Mouse (Mus musculus) retina, adult 2 months (tissue): Measurements from ENCODE around the gene Thap7.

Source experiments
- DNase-seq: peaks from one replicate; pipeline ENCODE4 v3.0.0-alpha.2; 2012; ENCODE audit warnings: low read depth, low spot score

Thap7 gene

DNA sequence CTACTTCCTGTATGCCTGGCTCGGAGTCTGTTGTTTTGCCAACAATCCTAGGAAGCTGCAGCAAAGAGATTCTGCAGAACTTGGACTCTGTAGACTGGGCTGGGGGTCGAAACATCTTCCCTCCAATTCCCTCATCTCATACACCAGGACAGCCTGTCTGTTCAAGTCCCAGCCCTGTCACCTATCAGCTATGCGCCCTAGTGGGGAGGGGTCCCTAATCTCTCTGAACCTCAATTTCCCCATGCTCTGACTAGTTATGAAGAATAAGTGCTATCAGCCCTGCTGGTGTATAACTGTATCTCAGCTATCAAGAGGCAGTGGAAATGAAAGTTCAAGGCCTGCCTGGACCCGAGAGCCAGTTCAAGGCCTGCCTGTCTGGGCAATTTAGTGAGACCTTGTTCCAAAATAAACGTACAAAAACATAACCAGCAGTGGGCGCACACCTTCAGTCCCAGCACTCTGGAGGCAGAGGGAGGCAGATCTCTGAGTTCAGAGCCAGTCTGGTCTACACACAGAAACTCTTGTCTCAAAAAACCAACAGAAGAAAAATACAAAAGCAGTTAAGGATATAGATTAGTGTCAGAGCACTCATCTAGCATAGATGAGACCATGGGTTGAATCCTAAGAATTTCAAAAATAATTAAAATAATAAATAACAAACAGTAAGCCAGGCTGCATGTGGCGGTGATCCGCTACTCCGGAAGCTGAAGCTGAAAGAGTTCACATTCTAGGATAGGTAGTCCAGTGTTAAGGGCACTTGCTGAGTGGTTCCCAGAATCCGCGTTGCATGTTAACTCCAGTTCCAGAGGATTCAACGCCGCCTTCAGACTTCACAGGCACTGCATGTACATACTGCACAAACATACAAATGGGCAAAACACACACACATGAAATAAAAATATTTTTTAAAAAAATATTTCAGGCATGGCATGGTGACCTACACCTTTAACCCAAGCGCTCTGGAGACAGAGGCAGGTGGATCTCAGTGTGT is 42.2 kb downstream of the Thap7 start:
- no peak for DNase-seq

DNA sequence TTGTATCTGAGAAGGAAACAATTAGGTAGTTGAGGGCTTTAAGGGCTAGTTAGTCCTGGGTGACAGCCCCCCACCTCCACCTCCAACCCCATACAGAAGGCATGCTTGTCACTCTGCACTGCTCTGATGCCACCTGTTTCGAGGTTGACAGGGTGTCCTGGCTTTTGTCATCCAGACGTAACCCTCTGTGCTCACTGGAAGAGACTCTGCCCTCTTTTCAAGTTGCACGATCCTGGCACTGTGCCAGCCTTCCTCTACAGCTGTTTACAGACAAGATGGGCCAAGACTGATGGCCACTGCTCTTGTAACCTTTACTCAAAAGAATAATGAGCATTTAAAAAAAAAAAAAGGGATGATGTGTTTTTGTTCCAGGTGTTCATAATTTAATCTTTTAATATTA is 44.4 kb downstream of the Thap7 start:
- DNase-seq: no peak

DNA sequence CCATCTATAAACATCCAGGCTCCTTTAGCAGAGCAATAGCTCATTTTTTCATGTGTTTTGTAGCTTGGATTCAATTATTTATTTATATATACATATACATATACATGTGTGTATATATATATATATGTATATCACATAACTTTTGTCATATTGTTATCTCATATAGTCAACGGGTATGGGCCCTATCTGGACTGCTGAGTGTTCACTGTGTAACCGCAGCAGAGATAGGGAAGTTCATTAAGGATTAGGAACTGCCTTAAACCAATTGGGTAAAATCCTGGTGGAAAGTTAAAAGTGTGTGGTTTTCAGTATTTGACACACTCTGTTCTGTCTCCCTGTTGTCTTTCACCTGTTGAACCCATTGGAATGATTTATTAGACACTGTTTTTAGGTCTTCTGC is 49.5 kb downstream of the Thap7 start:
- no peak for DNase-seq

DNA sequence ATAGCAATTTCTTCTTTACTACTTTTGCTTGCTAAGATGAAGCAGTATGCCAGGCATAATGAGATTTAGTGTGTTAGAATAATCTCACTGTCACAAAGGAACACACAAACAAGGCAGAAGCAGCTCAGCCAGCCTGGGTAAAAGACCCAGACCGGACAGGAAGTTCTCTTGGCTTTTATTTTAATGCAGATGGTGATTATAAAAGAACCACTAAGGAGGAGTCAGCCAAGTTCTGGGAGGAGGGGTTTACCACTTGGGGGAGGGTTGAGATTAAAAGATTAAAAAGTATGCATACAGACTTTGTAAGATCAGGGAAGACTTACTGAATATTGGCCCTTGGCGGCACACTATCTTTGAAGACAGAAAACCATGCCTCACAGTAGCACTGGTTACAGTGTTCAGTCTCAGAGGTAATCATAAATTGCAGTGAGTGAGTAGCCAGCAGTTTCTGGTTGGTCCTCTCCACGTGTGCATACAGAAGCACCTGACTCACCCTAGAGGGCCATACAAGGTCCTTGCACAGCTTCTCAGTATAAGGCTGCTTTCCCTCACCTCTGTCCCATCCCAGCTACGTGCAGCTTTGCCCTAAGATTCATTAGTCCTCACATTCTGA is 52.5 kb downstream of the Thap7 start:
- DNase-seq: no peak
